Mouse (Mus musculus) neural tube, embryonic 12.5 days (tissue): ENCODE data around the gene Txn2. TPM values are rescaled to one million over a fixed set of nuclear protein-coding genes. Genes with fewer than 3 reads are reported as not detected.
A peak's percentile ranks its signal among the peaks of the same experiment; 100 is the strongest.

Experiments used
- ATAC-seq: fragments of 200-750 bp; cut with Nextera tagmentation; 2 replicates; pipeline ENCODE4 v1.8.0; 2017; ENCODE audit warnings: low read depth, mild to moderate bottlenecking, moderate TSS enrichment, moderate library complexity; ENCODE audit not compliant: low FRiP score
- H3K27ac ChIP-seq: fragments of 300-500 bp; sonication (generic); 2 replicates; pipeline ENCODE4 v1.5.1; 2016
- H3K27me3 ChIP-seq: fragments of 300-500 bp; sonication (generic); replicated peaks from 2 replicates; pipeline ENCODE4 v1.6.1; 2016; ENCODE audit warnings: mild to moderate bottlenecking
- H3K36me3 ChIP-seq: fragments of 300-500 bp; sonication (generic); 2 replicates; pipeline ENCODE4 v1.6.1; 2016; ENCODE audit warnings: mild to moderate bottlenecking
- H3K4me1 ChIP-seq: fragments of 300-500 bp; sonication (generic); 2 replicates; pipeline ENCODE4 v1.6.1; 2016
- H3K4me2 ChIP-seq: fragments of 300-500 bp; sonication (generic); replicated peaks from 2 replicates; pipeline ENCODE4 v1.6.1; 2016; ENCODE audit warnings: mild to moderate bottlenecking
- H3K4me3 ChIP-seq: fragments of 300-500 bp; sonication (generic); 2 replicates; pipeline ENCODE4 v1.5.1; 2016
- H3K9ac ChIP-seq: fragments of 300-500 bp; sonication (generic); 2 replicates; pipeline ENCODE4 v1.6.1; 2016; ENCODE audit warnings: mild to moderate bottlenecking
- H3K9me3 ChIP-seq: fragments of 300-500 bp; sonication (generic); 2 replicates; pipeline ENCODE4 v1.6.1; 2016; ENCODE audit warnings: mild to moderate bottlenecking
- WGBS: fragments of 180-500 bp; shearing (Covaris S2); methylation state at CpG from one replicate; pipeline ENCODE4 v1.1.7; 2016; 5-methylcytosine and 5-hydroxymethylcytosine counted together
- polyA plus RNA-seq: library from polyadenylated mRNA; unstranded; fragments of >200 nt; fragmentation: Nextera tagmentation; extraction: Ambion mirVana; gene quantifications from 2 replicates; pipeline ENCODE4 v1.2.1, GENCODE M21; 2016

Gene Txn2
- polyA plus RNA-seq, 1 experiment from 2014 or later: 208 TPM

DNA sequence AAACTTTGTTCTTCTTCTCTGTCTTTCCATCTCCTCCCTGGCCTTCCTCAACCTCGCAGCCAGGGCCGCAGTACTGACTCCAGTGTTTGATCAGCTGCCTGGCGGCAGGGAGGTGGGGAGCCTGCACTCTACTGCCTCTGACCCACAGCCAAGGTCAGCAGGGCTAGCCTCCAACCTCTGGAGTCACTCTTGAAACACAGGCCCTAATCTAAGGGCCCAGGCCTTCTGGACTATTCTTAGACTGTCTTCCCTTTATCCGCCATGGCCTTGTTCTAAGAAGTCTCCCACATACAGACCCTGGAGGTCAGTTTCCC is 45.2 kb downstream of the Txn2 start:
- Histone ChIP-seq H3K9me3 (no peaks in the 10 kb centered on the region), H3K27me3 (no peaks in the 10 kb centered on the region), H3K9ac (no peak overlapping the region), H3K4me1 (0 out of 2 replicates have a peak, but pooled peaks cover 6% of the 10 kb centered on the region), H3K36me3 (no peaks in the 10 kb centered on the region), H3K4me2 (no peak overlapping the region), H3K27ac (no peak overlapping the region), H3K4me3 (no peak overlapping the region)
- WGBS: 78% methylated on average over 4 of the region's 4 CpGs
- ATAC-seq: no peak

DNA sequence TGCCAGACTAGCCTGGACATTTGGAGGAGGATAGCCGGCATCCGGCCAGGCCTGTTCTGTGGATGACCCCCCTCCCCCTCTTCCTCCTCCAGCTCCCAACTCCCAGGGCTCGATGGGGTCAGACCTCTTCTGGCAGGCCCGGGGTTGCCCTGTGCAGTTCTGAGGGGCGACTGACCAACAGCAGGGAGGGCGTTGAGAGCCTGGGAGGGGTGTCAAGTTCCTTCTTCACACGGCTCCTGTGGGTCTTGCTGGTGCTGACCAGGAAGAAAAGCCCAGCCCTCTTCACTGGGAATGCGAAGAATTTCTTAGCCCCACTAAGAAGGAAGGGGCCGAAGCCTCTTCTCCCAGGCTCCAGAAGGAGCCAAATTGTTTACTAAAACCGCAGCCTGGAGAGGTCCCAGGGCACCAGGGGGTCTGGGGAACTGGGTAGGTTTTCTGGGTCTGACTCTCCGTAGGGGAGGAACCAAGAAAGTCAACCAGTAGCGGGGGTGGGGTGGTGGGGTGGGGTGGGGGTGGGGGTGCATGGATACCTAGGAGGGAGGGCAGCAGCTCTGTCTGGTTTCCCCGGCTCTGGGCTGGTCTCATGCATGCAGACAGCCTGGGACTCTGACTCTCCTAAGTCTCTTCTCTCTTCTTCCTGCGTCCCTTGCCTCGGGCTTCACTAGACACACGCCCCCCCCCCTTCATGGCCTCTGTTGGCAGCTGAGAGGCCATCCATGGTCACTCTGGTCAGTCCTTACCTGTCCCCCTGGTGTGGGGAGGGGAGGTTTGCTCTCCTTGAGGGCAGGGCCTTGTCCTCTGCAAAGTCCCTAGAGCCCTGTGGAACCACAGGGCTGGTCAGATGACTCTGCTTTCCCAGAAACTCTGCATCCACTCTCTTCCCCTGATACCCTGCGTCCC is 45.8 kb downstream of the Txn2 start:
- Histone ChIP-seq H3K36me3 (no peaks in the 10 kb centered on the region), H3K4me3 (no peak overlapping the region), H3K9ac (no peak overlapping the region), H3K9me3 (no peaks in the 10 kb centered on the region), H3K27ac (no peak overlapping the region), H3K4me1 (0 out of 2 replicates have a peak, but pooled peaks cover 6% of the 10 kb centered on the region), H3K4me2 (0 out of 2 replicates have a peak overlapping the region, but pooled peaks have one; percentile 9), H3K27me3 (no peaks in the 10 kb centered on the region)
- no peak for ATAC-seq
- WGBS: 22% methylated on average over 16 of the region's 17 CpGs

DNA sequence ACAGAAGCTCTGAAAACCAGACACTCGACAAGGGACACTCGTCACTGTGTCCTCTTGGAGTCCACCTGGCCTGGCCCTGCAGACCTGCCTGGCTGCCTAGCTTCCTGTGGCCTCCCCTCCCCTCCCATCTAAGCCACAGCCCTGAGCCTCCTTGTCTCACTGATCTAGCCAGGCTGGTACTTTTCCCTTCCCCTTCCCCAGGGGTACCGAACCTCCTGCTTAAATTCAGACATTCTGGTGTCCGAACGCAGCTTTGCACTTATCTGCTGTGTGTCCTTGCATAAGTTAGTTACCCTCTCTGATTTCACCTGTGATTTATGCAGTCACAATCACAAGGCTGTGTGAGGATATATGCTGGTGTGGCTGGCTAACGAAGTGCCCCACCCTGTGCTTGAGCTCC is 46.5 kb downstream of the Txn2 start:
- H3K9me3 ChIP-seq: no peaks in the 10 kb centered on the region
- no peak overlapping the region for H3K4me3 ChIP-seq
- H3K27ac ChIP-seq: no peak overlapping the region
- ATAC-seq: no peak
- H3K4me2 ChIP-seq: no peak overlapping the region
- H3K36me3 ChIP-seq: no peaks in the 10 kb centered on the region
- 73% methylated on average over 6 of the region's 6 CpGs for WGBS
- H3K27me3 ChIP-seq: no peaks in the 10 kb centered on the region
- 0 out of 2 replicates have a peak, but pooled peaks cover 6% of the 10 kb centered on the region for H3K4me1 ChIP-seq
- no peak overlapping the region for H3K9ac ChIP-seq

DNA sequence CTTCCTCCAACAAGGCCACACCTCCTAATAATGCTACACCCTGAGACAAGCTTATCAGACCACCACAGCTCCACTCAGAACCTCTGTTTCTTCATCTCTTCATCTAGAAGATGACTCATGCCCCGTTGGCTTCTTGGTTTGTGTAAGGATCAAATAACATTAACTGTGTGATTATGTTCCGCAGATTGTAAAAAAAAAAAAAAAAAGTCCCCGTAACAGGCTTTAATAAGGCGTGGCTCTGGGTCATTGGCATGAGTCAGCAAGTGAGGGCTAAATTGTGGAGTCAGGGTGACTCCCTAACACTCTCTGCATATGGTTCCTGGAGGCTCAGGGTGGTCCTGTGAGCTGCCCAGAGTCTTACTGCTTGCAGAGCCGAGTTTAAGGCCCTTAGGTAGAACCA is 47.1 kb downstream of the Txn2 start:
- ATAC-seq: no peak
- Histone ChIP-seq H3K9ac (no peak overlapping the region), H3K4me1 (0 out of 2 replicates have a peak, but pooled peaks cover 6% of the 10 kb centered on the region), H3K9me3 (no peaks in the 10 kb centered on the region), H3K27me3 (no peaks in the 10 kb centered on the region), H3K4me3 (no peak overlapping the region), H3K36me3 (no peaks in the 10 kb centered on the region), H3K27ac (no peak overlapping the region), H3K4me2 (no peak overlapping the region)
- 64% methylated on average over 5 of the region's 5 CpGs for WGBS

DNA sequence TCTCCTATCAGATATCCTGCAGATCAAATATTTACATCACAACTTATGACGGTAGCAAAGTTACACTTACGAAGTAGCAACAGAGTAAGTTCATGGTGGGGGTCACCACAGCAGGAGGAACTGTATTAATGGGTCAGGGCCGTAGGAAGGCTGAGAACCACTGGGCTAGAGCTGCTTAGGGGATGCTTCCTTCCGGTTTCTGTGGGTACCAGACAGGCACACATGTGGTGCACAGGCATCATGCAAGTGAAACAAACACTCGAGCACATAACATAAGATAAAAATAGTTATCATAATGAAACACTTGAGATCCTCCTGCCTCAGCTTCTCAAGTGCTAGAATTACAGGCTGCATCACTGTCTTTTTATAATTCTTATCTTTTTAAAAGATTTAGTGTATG is 48.1 kb downstream of the Txn2 start:
- no peaks in the 10 kb centered on the region for H3K27me3 ChIP-seq
- H3K4me1 ChIP-seq: 0 out of 2 replicates have a peak, but pooled peaks cover 6% of the 10 kb centered on the region
- WGBS: 85% methylated on average over 5 of the region's 5 CpGs
- H3K4me3 ChIP-seq: no peak overlapping the region
- H3K9ac ChIP-seq: no peak overlapping the region
- H3K9me3 ChIP-seq: no peaks in the 10 kb centered on the region
- no peak for ATAC-seq
- no peaks in the 10 kb centered on the region for H3K36me3 ChIP-seq
- H3K4me2 ChIP-seq: no peak overlapping the region
- no peak overlapping the region for H3K27ac ChIP-seq

DNA sequence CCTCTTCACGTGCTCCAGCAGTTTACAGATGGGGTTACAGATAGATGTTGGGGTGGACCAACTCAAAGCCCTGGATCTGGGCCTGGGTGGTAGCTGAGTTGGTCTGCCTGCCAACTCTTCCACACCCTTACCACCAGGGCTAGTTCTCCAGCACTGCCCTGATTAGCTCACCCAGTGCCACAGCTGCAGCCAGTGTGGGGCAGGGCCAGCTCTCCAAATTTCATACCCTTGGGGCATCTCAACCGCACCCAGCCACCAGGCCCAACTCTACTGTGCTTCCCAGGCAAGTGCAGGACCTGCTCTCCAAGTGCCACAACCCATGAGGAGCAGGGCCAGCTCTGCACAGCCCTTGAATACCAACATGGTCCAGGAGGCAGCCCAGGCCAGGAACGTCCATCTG is 49.0 kb downstream of the Txn2 start:
- no peak for ATAC-seq

DNA sequence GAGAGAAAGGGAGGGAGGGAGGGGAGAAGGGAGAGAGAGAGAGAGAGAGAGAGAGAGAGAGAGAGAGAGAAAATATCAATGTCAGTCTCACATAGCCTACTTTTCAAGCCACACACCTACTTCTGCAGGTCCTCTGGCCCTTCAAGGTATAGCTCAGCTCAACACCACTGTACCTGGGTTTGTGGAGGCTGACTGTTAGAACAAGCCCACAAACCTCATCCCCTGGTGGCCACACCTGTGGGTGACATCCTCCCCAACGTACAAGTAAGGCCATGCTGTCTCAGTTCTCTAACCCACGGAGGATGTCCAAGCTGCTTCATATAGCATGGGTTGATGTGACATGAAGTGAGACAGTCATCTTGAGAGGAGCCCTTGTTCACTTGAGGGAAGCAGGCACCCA is 51.6 kb downstream of the Txn2 start:
- 70% methylated on average over 2 of the region's 2 CpGs for WGBS
- ATAC-seq: no peak
- no peak overlapping the region for H3K9ac ChIP-seq
- no peaks in the 10 kb centered on the region for H3K36me3 ChIP-seq
- no peaks in the 10 kb centered on the region for H3K27me3 ChIP-seq
- H3K4me1 ChIP-seq: no peaks in the 10 kb centered on the region
- no peak overlapping the region for H3K27ac ChIP-seq
- no peak overlapping the region for H3K4me2 ChIP-seq
- no peaks in the 10 kb centered on the region for H3K9me3 ChIP-seq
- no peak overlapping the region for H3K4me3 ChIP-seq

More for the DNA sequence above, 49.0 kb downstream of the Txn2 start:
- WGBS: 91% methylated on average over 3 of the region's 3 CpGs
- no peak overlapping the region for H3K27ac ChIP-seq
- H3K4me3 ChIP-seq: no peak overlapping the region
- no peak overlapping the region for H3K9ac ChIP-seq
- no peaks in the 10 kb centered on the region for H3K36me3 ChIP-seq
- H3K27me3 ChIP-seq: no peaks in the 10 kb centered on the region
- H3K9me3 ChIP-seq: no peaks in the 10 kb centered on the region
- no peak overlapping the region for H3K4me2 ChIP-seq
- H3K4me1 ChIP-seq: 0 out of 2 replicates have a peak, but pooled peaks cover 6% of the 10 kb centered on the region

DNA sequence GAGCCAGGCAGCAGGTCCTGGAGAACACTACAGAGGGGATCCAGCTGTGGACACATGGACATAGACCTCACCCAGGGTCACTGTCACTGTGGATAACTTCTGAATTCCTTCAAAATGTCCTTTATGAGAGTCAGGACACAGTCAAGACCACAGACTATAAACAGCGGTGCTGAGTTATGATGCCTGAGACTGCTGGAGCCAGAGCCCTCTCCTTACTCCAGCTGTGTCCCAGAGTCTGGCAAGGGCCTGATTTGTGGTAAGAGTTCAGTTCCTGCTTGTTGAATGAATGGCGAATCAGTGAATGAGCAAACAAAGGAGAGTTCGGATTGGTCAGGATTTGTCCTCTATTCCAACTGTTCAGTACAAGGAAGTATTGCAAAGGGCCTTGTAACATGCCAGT is 52.1 kb downstream of the Txn2 start:
- Histone ChIP-seq H3K27me3 (no peaks in the 10 kb centered on the region), H3K4me3 (no peak overlapping the region), H3K27ac (no peak overlapping the region), H3K9me3 (no peaks in the 10 kb centered on the region), H3K36me3 (no peaks in the 10 kb centered on the region), H3K4me2 (no peak overlapping the region), H3K9ac (no peak overlapping the region), H3K4me1 (no peaks in the 10 kb centered on the region)
- no peak for ATAC-seq
- 86% methylated on average over 3 of the region's 3 CpGs for WGBS

DNA sequence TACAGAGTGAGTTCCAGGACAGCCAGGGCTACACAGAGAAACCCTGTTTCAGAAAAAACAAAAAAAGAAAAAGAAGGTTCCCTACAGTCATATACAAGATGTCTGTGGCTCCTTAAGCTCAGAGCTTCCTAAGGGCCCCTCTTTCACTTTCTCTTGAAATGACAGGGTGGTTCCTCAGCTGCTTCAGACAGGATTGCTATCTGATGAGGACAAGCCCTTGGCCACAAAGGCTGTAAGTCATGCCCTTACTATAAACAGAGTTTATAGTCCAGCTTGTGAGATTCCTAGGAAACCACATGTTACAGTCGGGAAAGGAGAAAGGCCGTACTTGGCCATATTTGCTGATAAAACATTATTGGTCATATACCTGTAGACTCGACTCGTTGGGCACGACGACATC is 52.9 kb downstream of the Txn2 start:
- H3K4me1 ChIP-seq: no peaks in the 10 kb centered on the region
- no peak overlapping the region for H3K4me3 ChIP-seq
- no peaks in the 10 kb centered on the region for H3K36me3 ChIP-seq
- no peak overlapping the region for H3K4me2 ChIP-seq
- no peaks in the 10 kb centered on the region for H3K27me3 ChIP-seq
- no peaks in the 10 kb centered on the region for H3K9me3 ChIP-seq
- no peak overlapping the region for H3K27ac ChIP-seq
- H3K9ac ChIP-seq: no peak overlapping the region
- no peak for ATAC-seq
- 92% methylated on average over 6 of the region's 6 CpGs for WGBS

DNA sequence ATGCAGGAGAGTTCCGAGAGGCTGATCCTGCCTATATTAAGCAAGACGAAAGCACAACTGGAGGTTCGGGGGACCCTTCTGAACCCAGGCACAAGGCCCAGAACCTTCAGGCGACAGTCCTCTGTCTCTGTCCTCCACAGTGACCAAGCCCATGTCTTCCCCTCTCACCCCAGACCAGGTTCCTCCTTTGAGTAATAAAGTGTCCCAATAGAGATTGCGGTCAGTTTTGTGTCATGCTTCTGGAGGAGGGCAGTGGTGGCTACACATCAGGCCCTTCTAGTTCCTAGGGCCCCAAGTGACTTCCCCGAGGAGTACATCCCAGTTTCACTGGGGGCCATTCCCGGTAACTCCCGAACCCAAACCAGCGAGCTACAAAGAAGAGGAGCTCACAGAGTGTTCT is 54.0 kb downstream of the Txn2 start:
- no peak for ATAC-seq
- no peak overlapping the region for H3K4me3 ChIP-seq
- H3K27ac ChIP-seq: no peak overlapping the region
- no peak overlapping the region for H3K4me2 ChIP-seq
- no peaks in the 10 kb centered on the region for H3K9me3 ChIP-seq
- no peak overlapping the region for H3K9ac ChIP-seq
- H3K27me3 ChIP-seq: no peaks in the 10 kb centered on the region
- no peaks in the 10 kb centered on the region for H3K4me1 ChIP-seq
- no peaks in the 10 kb centered on the region for H3K36me3 ChIP-seq
- 88% methylated on average over 9 of the region's 9 CpGs for WGBS

DNA sequence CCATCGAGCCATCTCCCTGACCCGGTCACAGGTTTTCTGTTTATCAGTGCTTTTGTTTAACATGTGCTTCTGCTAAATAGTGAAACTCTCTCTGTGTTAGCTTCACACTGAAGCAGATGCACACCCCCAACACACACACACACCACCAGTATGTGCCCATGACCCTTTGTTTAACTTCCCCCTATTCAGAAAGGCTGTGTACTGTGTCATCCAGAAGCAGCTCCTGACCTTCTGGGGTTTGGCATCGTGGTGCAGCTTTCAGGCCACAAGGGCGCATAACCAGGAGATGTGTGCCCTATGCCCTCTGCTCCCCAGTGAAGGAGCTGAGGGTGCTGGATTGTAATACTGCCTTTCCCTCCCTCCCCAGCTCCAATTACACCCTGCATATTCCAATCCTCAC is 54.5 kb downstream of the Txn2 start:
- H3K36me3 ChIP-seq: no peaks in the 10 kb centered on the region
- no peak overlapping the region for H3K4me3 ChIP-seq
- no peak overlapping the region for H3K4me2 ChIP-seq
- no peak overlapping the region for H3K27ac ChIP-seq
- no peak for ATAC-seq
- no peak overlapping the region for H3K9ac ChIP-seq
- no peaks in the 10 kb centered on the region for H3K27me3 ChIP-seq
- 87% methylated on average over 4 of the region's 4 CpGs for WGBS
- no peaks in the 10 kb centered on the region for H3K9me3 ChIP-seq
- no peaks in the 10 kb centered on the region for H3K4me1 ChIP-seq

DNA sequence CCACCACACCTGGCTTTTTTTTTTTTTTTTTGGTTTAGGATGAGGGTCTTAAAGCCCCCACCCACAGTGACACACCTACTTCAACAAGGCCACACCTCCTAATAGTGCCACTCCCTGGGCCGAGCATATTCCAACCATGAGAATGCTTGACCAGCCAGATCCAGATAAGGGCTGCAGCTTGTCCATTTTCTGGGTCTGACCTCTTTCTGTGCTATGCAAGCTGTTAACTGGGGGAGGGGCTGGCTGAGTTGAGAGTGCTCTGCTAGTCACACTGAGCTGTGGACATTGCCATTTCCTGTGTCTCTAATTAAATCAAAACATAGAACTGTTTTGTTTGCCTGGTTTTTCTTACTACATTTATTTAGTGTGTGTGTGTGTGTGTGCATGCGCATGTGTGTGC is 55.2 kb downstream of the Txn2 start:
- Histone ChIP-seq H3K27me3 (no peaks in the 10 kb centered on the region), H3K4me3 (no peak overlapping the region), H3K9me3 (no peaks in the 10 kb centered on the region), H3K4me2 (no peak overlapping the region), H3K27ac (no peak overlapping the region), H3K36me3 (no peaks in the 10 kb centered on the region), H3K4me1 (no peaks in the 10 kb centered on the region), H3K9ac (no peak overlapping the region)
- WGBS: 85% methylated on average over 2 of the region's 2 CpGs
- ATAC-seq: no peak

DNA sequence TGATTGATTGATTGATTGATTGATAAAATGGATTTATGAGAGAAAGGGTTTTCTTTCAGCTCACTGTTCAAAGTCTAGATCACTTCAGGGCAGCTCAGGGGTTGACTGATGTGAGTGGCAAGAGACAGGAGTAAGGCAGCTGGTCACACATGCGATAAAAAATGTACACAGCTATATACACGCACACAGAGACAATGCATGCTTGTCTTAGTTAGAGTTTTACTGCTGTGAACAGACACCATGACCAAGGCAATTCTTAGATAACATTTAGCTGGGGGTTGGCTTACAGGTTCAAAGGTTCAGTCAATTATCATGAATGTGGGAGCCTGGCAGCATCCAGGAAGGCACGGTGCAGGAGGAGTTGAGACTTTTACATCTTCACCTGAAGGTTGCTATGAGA is 55.8 kb downstream of the Txn2 start:
- H3K4me1 ChIP-seq: no peaks in the 10 kb centered on the region
- H3K36me3 ChIP-seq: no peaks in the 10 kb centered on the region
- no peak for ATAC-seq
- 79% methylated on average over 3 of the region's 3 CpGs for WGBS
- H3K4me3 ChIP-seq: no peak overlapping the region
- H3K9ac ChIP-seq: no peak overlapping the region
- H3K4me2 ChIP-seq: no peak overlapping the region
- H3K9me3 ChIP-seq: no peaks in the 10 kb centered on the region
- H3K27me3 ChIP-seq: no peaks in the 10 kb centered on the region
- no peak overlapping the region for H3K27ac ChIP-seq
